In the genomic region with DNA sequence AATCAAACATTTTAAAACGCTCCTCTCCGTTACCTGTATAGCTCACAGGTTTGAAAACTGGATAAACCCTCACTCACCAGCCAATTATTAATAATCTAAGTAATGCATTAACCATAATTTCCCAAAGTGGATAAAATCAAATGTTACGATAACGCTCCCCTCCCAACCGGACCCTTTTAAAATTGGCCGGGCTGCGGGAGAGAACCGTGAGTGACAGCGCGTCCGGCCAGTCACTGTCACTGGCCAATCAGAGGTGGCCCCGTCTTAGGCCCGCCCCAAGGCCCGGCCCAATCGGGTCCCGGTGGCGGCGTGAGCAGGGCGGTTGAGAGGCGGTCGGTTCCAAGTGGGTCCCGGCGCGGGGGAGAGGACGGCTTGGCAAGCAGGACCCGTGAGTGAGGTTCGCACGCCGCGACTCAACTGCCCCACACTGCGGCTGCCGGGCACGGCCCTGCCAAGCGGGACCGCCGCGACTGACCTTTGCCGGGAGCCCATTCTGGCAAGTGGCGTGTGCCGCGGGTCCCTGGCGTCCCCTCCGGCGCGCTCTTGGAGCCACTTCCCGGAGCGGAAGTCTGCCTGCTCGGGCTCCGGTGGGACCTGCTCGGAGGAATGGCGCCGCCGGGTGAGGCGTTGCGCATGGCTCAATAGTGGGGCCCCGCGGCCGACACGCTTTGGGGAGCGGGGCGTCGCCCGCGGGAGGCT, we compare ENCODE assay signal across 8 mouse cellular contexts. TPM values are rescaled to one million over a fixed set of nuclear protein-coding genes. Genes with fewer than 3 reads are reported as not detected.
DNase-seq lines count a peak whose midpoint lies in the region; ATAC-seq and TF ChIP-seq lines count a peak whose summit lies in the region.

A gene (plus strand): TSS at position 301 of the 699 bp plus-strand sequence.

- peak within 1 kb of the TSS; percentile 86 for H3K9ac ChIP-seq in hindbrain, postnatal 0 days (replicated peaks; ENCODE audit: low read length)

- TF ChIP-seq CTCF in gastrocnemius, adult 2 months (IDR thresholded peaks at IDR 0.05) = peak; percentile 13; the same call in 1 of the 2 replicates
- no peak; the same call in 1 of the 2 replicates for TF ChIP-seq CTCF in hindbrain, postnatal 0 days (IDR thresholded peaks at IDR 0.05; ENCODE audit: low read depth)
- no peak; the same call in 1 of the 2 replicates for TF ChIP-seq CTCF in left cerebral cortex, adult 2 months (IDR thresholded peaks at IDR 0.05)

- intact Hi-C loops in gastrocnemius, adult 2 months (cut with DNase I) = loop anchor here (5.0 kb wide), 2 partner anchors 77 to 288 kb away; a partner anchor contains a TSS
- intact Hi-C loops in left cerebral cortex, adult 2 months (cut with DNase I) = loop anchor here (5.0 kb wide), 2 partner anchors 77 to 142 kb away; a partner anchor contains a TSS

- H3K27me3 ChIP-seq in hindbrain, postnatal 0 days (ENCODE audit: insufficient read depth, low read length) = no peaks in the 10 kb centered on the region

- H3K27ac ChIP-seq in gastrocnemius, adult 2 months = peak within 1 kb of the TSS; percentile 99
- H3K27ac ChIP-seq in hindbrain, postnatal 0 days = peak within 1 kb of the TSS; percentile 96
- H3K27ac ChIP-seq in left cerebral cortex, adult 2 months = peak within 1 kb of the TSS; percentile 99

- peak within 1 kb of the TSS; percentile 77 for H3K4me2 ChIP-seq in hindbrain, postnatal 0 days (ENCODE audit: low read depth, low read length)

- peak within 1 kb of the TSS; percentile 85 for H3K4me3 ChIP-seq in gastrocnemius, adult 2 months
- peak within 1 kb of the TSS; percentile 100 for H3K4me3 ChIP-seq in hindbrain, postnatal 0 days (ENCODE audit: low read length)
- H3K4me3 ChIP-seq in left cerebral cortex, adult 2 months = peak within 1 kb of the TSS; percentile 68

- peak; percentile 98 for DNase-seq in ZHBTc4 (ENCODE audit: low read depth, low spot score)
- peak; percentile 98 for DNase-seq in gastrocnemius, adult 2 months
- peak; percentile 97 for DNase-seq in hindbrain, postnatal 0 days (ENCODE audit: low spot score)
- peak; percentile 97 for DNase-seq in left cerebral cortex, adult 2 months (ENCODE audit: extremely low spot score in 1 of 2, low spot score in 2 of 2)
- peak; percentile 97 for DNase-seq in right cerebral cortex, adult 2 months (ENCODE audit: low spot score in 2 of 2)
- peak; percentile 97 for DNase-seq in urinary bladder, postnatal 14 days (ENCODE audit: low spot score)

- no peaks in the 10 kb centered on the region for H3K9me3 ChIP-seq in hindbrain, postnatal 0 days (ENCODE audit: low read length)

- ATAC-seq in common myeloid progenitor, adult 5-6 weeks (replicated peaks; ENCODE audit: low read depth, poor library complexity, severe bottlenecking) = peak; percentile 98
- ATAC-seq in hindbrain, postnatal 0 days = peak; percentile 100
- ATAC-seq in megakaryocyte, adult 5-6 weeks (ENCODE audit: poor library complexity, severe bottlenecking) = peak; percentile 99

- WGBS in hindbrain, postnatal 0 days = 1% methylated on average over 64 of the region's 64 CpGs

- peaks cover 11% of the 10 kb centered on the region for H3K4me1 ChIP-seq in hindbrain, postnatal 0 days (ENCODE audit: insufficient read depth, low read length)

- no peaks in the 10 kb centered on the region for H3K36me3 ChIP-seq in hindbrain, postnatal 0 days (ENCODE audit: insufficient read depth, low read length)

RNA-seq across cellular contexts. Expression of the gene that starts here (rescaled TPM):
- total RNA-seq in common myeloid progenitor, adult 5-6 weeks (2017) = 178 and 202 TPM in 2 replicates
- total RNA-seq in gastrocnemius, adult 2 months (2021) = 10 to 100 TPM; 69.4 to 84.8 TPM
- 240 and 253 TPM in 2 replicates for total RNA-seq in hindbrain, postnatal 0 days (2014; rRNA removed)
- polyA plus RNA-seq in hindbrain, postnatal 0 days (2015; fragmentation: Nextera tagmentation; extraction: Ambion mirVana) = 201 and 204 TPM in 2 replicates
- total RNA-seq in left cerebral cortex, adult 2 months (2021) = 100 to 1,000 TPM; 123 to 132 TPM
- total RNA-seq in megakaryocyte, adult 5-6 weeks (2015) = 196 and 210 TPM in 2 replicates
- 198 and 213 TPM in 2 replicates for total RNA-seq in megakaryocyte, adult 5-6 weeks (2017)

Comparison
In these comparisons a context has a peak if more than half of its experiments do, and no peak if none do; other contexts are left out.
1. Peak in every context shown above with its lines: DNase-seq, ATAC-seq, H3K4me3 ChIP-seq and H3K27ac ChIP-seq.